Mouse (Mus musculus): ENCODE data around the gene Ttc9c.

GRCm38 (mm10) chr19:8819596-8820423, 677 bp upstream of the Ttc9c start, which contains the start of gene Hnrnpul2:
- TF ChIP-seq CTCF (conservative IDR thresholded peaks at IDR 0.05; ENCODE audit: low read length) (no peak), POU5F1 (IDR thresholded peaks at IDR 0.05; ENCODE audit: borderline replicate concordance, low read length) (no peak)
